Mouse (Mus musculus) liver, embryonic 14.5 days (tissue): ENCODE measurements at regions not wholly inside any gene's neighbourhood (a gene's known extent, or its start where the extent isn't known, plus 50 kb on each side); places are given as distances from the start of the nearest gene placed in this dataset.

ENCODE experiments used
- CTCF ChIP-seq: IDR thresholded peaks from 2 replicates; pipeline ENCODE4 v1.5.1; 2016; ENCODE audit warnings: antibody characterized with exemption, low read depth, control low read depth
- EP300 ChIP-seq: IDR thresholded peaks from 2 replicates; pipeline ENCODE4 v1.6.1; 2016; ENCODE audit warnings: antibody characterized with exemption, low read depth

- TF ChIP-seq CTCF (no peak), EP300 (no peak)
Observed at GRCm38 (mm10) chr6:139214488-139214887, 287.3 kb downstream of the Rergl start.
